Mouse (Mus musculus): ENCODE measurements around the gene Jade1.

The Jade1 gene

GRCm38 (mm10) chr3:41551671-41552070 is 3.9 kb upstream of the Jade1 start:
- DNase-seq (ENCODE audit: low read depth, low spot score), result no peak

- no peak for DNase-seq (ENCODE audit: low read depth, low spot score)
Measured at GRCm38 (mm10) chr3:41552777-41553548, 2.6 kb upstream of the Jade1 start.

GRCm38 (mm10) chr3:41553681-41554080 is 1.9 kb upstream of the Jade1 start:
- no peak for DNase-seq (ENCODE audit: low read depth, low spot score)

GRCm38 (mm10) chr3:41554480-41555475 is 753 bp upstream of the Jade1 start:
- DNase-seq (ENCODE audit: low read depth, low spot score), result no peak

- DNase-seq (ENCODE audit: low read depth, low spot score), result no peak
Measured at GRCm38 (mm10) chr3:41556451-41557266, 1.1 kb downstream of the Jade1 start.

GRCm38 (mm10) chr3:41557267-41557995 is 1.9 kb downstream of the Jade1 start:
- no peak for DNase-seq (ENCODE audit: low read depth, low spot score)

GRCm38 (mm10) chr3:41560489-41560888 is 5.0 kb downstream of the Jade1 start:
- no peak for DNase-seq (ENCODE audit: low read depth, low spot score)

- no peak for DNase-seq (ENCODE audit: low read depth, low spot score)
Measured at GRCm38 (mm10) chr3:41561787-41562186, 6.3 kb downstream of the Jade1 start.

- peak; percentile 68 for DNase-seq (ENCODE audit: low read depth, low spot score)
Measured at GRCm38 (mm10) chr3:41563211-41563931, 7.8 kb downstream of the Jade1 start.

GRCm38 (mm10) chr3:41563997-41564396 is 8.5 kb downstream of the Jade1 start:
- peak; percentile 20 for DNase-seq (ENCODE audit: low read depth, low spot score)

- DNase-seq (ENCODE audit: low read depth, low spot score), result peak; percentile 41
Measured at GRCm38 (mm10) chr3:41564471-41565213, 9.1 kb downstream of the Jade1 start.

- DNase-seq (ENCODE audit: low read depth, low spot score), result peak; percentile 62
Measured at GRCm38 (mm10) chr3:41565410-41565823, 9.9 kb downstream of the Jade1 start.

GRCm38 (mm10) chr3:41565955-41566354 is 10.4 kb downstream of the Jade1 start:
- DNase-seq (ENCODE audit: low read depth, low spot score), result peak; percentile 64

GRCm38 (mm10) chr3:41569943-41570342 is 14.4 kb downstream of the Jade1 start:
- DNase-seq (ENCODE audit: low read depth, low spot score), result no peak

GRCm38 (mm10) chr3:41572131-41572530 is 16.6 kb downstream of the Jade1 start:
- DNase-seq (ENCODE audit: low read depth, low spot score), result no peak

- DNase-seq (ENCODE audit: low read depth, low spot score), result no peak
Measured at GRCm38 (mm10) chr3:41572968-41573367, 17.4 kb downstream of the Jade1 start.

GRCm38 (mm10) chr3:41574208-41574607 is 18.7 kb downstream of the Jade1 start:
- DNase-seq (ENCODE audit: low read depth, low spot score), result no peak

- DNase-seq (ENCODE audit: low read depth, low spot score), result no peak
Measured at GRCm38 (mm10) chr3:41574720-41575435, 19.3 kb downstream of the Jade1 start.

- no peak for DNase-seq (ENCODE audit: low read depth, low spot score)
Measured at GRCm38 (mm10) chr3:41575971-41576370, 20.4 kb downstream of the Jade1 start.
